ENCODE assay signal across 20 mouse cellular contexts in genomic region chr4:134525806-134526205, GRCm38 (mm10). TPM values are rescaled to one million over a fixed set of nuclear protein-coding genes. Genes with fewer than 3 reads are reported as not detected.
DNase-seq lines count a peak whose midpoint lies in the region; ATAC-seq and TF ChIP-seq lines count a peak whose summit lies in the region.
"Had no signal": no experiment of that assay in that cellular context is flagged by ENCODE, and none has a peak within 500 bp of the region (broad histone marks: within the 10 kb centered on the region; RNA-seq: fewer than 3 reads in every experiment).

No protein-coding gene starts in this region.

- no peak overlapping the region for H3K27ac ChIP-seq in embryonic facial prominence, embryonic 14.5 days (replicated peaks; ENCODE audit: low read depth, low read length)
- H3K27ac ChIP-seq in embryonic facial prominence, embryonic 10.5 days (replicated peaks): no peak overlapping the region
- no peak overlapping the region for H3K27ac ChIP-seq in midbrain, embryonic 13.5 days
- no peak overlapping the region for H3K27ac ChIP-seq in midbrain, embryonic 11.5 days (ENCODE audit: low read depth, low read length)
- 0 out of 2 replicates have a peak overlapping the region, but pooled peaks have one; percentile 16 for H3K27ac ChIP-seq in liver, postnatal 0 days (ENCODE audit: low read depth)
- H3K27ac ChIP-seq: hindbrain, postnatal 0 days; kidney, postnatal 0 days; limb, embryonic 12.5 days; midbrain, embryonic 12.5 days; neural tube, embryonic 12.5 days had no signal

- no peak overlapping the region for H3K9ac ChIP-seq in embryonic facial prominence, embryonic 14.5 days (ENCODE audit: low read depth, low read length)
- H3K9ac ChIP-seq in midbrain, embryonic 13.5 days (replicated peaks): no peak overlapping the region
- no peak overlapping the region for H3K9ac ChIP-seq in midbrain, embryonic 11.5 days (ENCODE audit: low read length)
- no peak overlapping the region for H3K9ac ChIP-seq in liver, postnatal 0 days (replicated peaks)
- H3K9ac ChIP-seq: limb, embryonic 12.5 days; midbrain, embryonic 12.5 days; neural tube, embryonic 12.5 days had no signal

- 67% methylated on average over 5 of the region's 5 CpGs for WGBS in embryonic facial prominence, embryonic 14.5 days
- WGBS in embryonic facial prominence, embryonic 10.5 days: 68% methylated on average over 5 of the region's 5 CpGs
- WGBS in midbrain, embryonic 13.5 days: 57% methylated on average over 5 of the region's 5 CpGs
- 70% methylated on average over 5 of the region's 5 CpGs for WGBS in midbrain, embryonic 11.5 days
- 65% methylated on average over 5 of the region's 5 CpGs for WGBS in liver, postnatal 0 days (ENCODE audit: insufficient replicate concordance)

- no peak for TF ChIP-seq EP300 in liver, postnatal 0 days (IDR thresholded peaks at IDR 0.05; ENCODE audit: low read depth)

- no peak overlapping the region for H3K4me3 ChIP-seq in embryonic facial prominence, embryonic 14.5 days (ENCODE audit: low read depth, low read length)
- no peak overlapping the region for H3K4me3 ChIP-seq in embryonic facial prominence, embryonic 10.5 days
- H3K4me3 ChIP-seq in midbrain, embryonic 13.5 days (replicated peaks): no peak overlapping the region
- no peak overlapping the region for H3K4me3 ChIP-seq in midbrain, embryonic 11.5 days (ENCODE audit: low read depth, low read length)
- no peak overlapping the region for H3K4me3 ChIP-seq in liver, postnatal 0 days (ENCODE audit: low read depth, low read length)
- H3K4me3 ChIP-seq: erythroblast, embryonic 14.5 days; limb, embryonic 12.5 days; midbrain, embryonic 12.5 days; neural tube, embryonic 12.5 days had no signal

- H3K36me3 ChIP-seq in embryonic facial prominence, embryonic 14.5 days (ENCODE audit: control insufficient read depth, insufficient read depth, low read length): peaks cover 69% of the 10 kb centered on the region
- H3K36me3 ChIP-seq in embryonic facial prominence, embryonic 10.5 days (replicated peaks): peaks cover 99% of the 10 kb centered on the region
- H3K36me3 ChIP-seq in midbrain, embryonic 13.5 days: peaks cover 82% of the 10 kb centered on the region
- H3K36me3 ChIP-seq in midbrain, embryonic 11.5 days (ENCODE audit: control insufficient read depth, insufficient read depth, low read length): peaks cover 25% of the 10 kb centered on the region
- H3K36me3 ChIP-seq in liver, postnatal 0 days (replicated peaks; ENCODE audit: insufficient read depth, low read length): peaks cover 71% of the 10 kb centered on the region

- H3K27me3 ChIP-seq in embryonic facial prominence, embryonic 14.5 days (replicated peaks; ENCODE audit: control insufficient read depth, insufficient read depth, low read length): no peaks in the 10 kb centered on the region
- no peaks in the 10 kb centered on the region for H3K27me3 ChIP-seq in embryonic facial prominence, embryonic 10.5 days (replicated peaks; ENCODE audit: low read depth, poor library complexity, severe bottlenecking)
- H3K27me3 ChIP-seq in midbrain, embryonic 13.5 days: no peaks in the 10 kb centered on the region
- H3K27me3 ChIP-seq in midbrain, embryonic 11.5 days (ENCODE audit: control insufficient read depth, insufficient read depth, low read length): no peaks in the 10 kb centered on the region
- H3K27me3 ChIP-seq in liver, postnatal 0 days (ENCODE audit: insufficient read depth, low read length): no peaks in the 10 kb centered on the region
- H3K27me3 ChIP-seq: limb, embryonic 12.5 days; midbrain, embryonic 12.5 days; neural tube, embryonic 12.5 days had no signal

- no peaks in the 10 kb centered on the region for H3K4me1 ChIP-seq in embryonic facial prominence, embryonic 14.5 days (ENCODE audit: control insufficient read depth, insufficient read depth, low read length)
- no peaks in the 10 kb centered on the region; the same call in 1 of the 2 replicates for H3K4me1 ChIP-seq in embryonic facial prominence, embryonic 10.5 days
- no peaks in the 10 kb centered on the region for H3K4me1 ChIP-seq in midbrain, embryonic 13.5 days (replicated peaks)
- H3K4me1 ChIP-seq in midbrain, embryonic 11.5 days (ENCODE audit: control insufficient read depth, insufficient read depth, low read length): no peaks in the 10 kb centered on the region
- no peaks in the 10 kb centered on the region for H3K4me1 ChIP-seq in liver, postnatal 0 days (ENCODE audit: insufficient read depth)
- H3K4me1 ChIP-seq: limb, embryonic 12.5 days; midbrain, embryonic 12.5 days; neural tube, embryonic 12.5 days had no signal

- intact Hi-C loops in left cerebral cortex, postnatal 14 days (cut with DNase I): no loop called here

- H3K4me2 ChIP-seq in embryonic facial prominence, embryonic 14.5 days (ENCODE audit: low read depth, low read length): no peak overlapping the region
- no peak overlapping the region for H3K4me2 ChIP-seq in midbrain, embryonic 13.5 days (replicated peaks)
- H3K4me2 ChIP-seq in midbrain, embryonic 11.5 days: no peak overlapping the region
- no peak overlapping the region for H3K4me2 ChIP-seq in liver, postnatal 0 days (ENCODE audit: low read depth, low read length)
- H3K4me2 ChIP-seq: limb, embryonic 12.5 days; midbrain, embryonic 12.5 days; neural tube, embryonic 12.5 days had no signal

- no peaks in the 10 kb centered on the region for H3K9me3 ChIP-seq in embryonic facial prominence, embryonic 14.5 days (ENCODE audit: control insufficient read depth, low read length)
- no peaks in the 10 kb centered on the region for H3K9me3 ChIP-seq in embryonic facial prominence, embryonic 10.5 days
- no peaks in the 10 kb centered on the region for H3K9me3 ChIP-seq in midbrain, embryonic 13.5 days
- no peaks in the 10 kb centered on the region for H3K9me3 ChIP-seq in midbrain, embryonic 11.5 days (ENCODE audit: control insufficient read depth, low read length)
- H3K9me3 ChIP-seq in liver, postnatal 0 days (ENCODE audit: low read length): no peaks in the 10 kb centered on the region
- H3K9me3 ChIP-seq: limb, embryonic 12.5 days; midbrain, embryonic 12.5 days; neural tube, embryonic 12.5 days had no signal

- no peak for TF ChIP-seq CTCF in liver, postnatal 0 days (IDR thresholded peaks at IDR 0.05; ENCODE audit: low read depth)

- DNase-seq in embryonic facial prominence, embryonic 14.5 days (ENCODE audit: low spot score): peak; percentile 30
- no peak for DNase-seq in embryonic facial prominence, embryonic 10.5 days (ENCODE audit: low spot score)
- no peak for DNase-seq in midbrain, embryonic 11.5 days (ENCODE audit: low spot score, missing footprints)
- no peak for DNase-seq in liver, postnatal 0 days
- no peak for DNase-seq in yolk sac, embryonic 10.5 days (ENCODE audit: low spot score)
- DNase-seq in left cerebral cortex, postnatal 14 days (ENCODE audit: low spot score in 2 of 2): no peak
- DNase-seq: adrenal gland, postnatal 10 days; cerebellum, adult 11 months; cerebellum, adult 9-11 months; kidney, adult 18-20 months had no signal

- ATAC-seq in embryonic facial prominence, embryonic 14.5 days (ENCODE audit: low read depth): peak; percentile 57; the same call in 1 of the 2 replicates
- 0 out of 2 replicates have a peak, but pooled peaks have one; percentile 24 for ATAC-seq in midbrain, embryonic 13.5 days
- ATAC-seq in midbrain, embryonic 11.5 days (ENCODE audit: low FRiP score): no peak
- no peak for ATAC-seq in liver, postnatal 0 days
- ATAC-seq: forebrain, embryonic 14.5 days; hindbrain, postnatal 0 days; lung, postnatal 0 days had no signal

RNA-seq across cellular contexts. Expression of gene Mtfr1l, which starts 9.4 kb away (rescaled TPM):
- polyA plus RNA-seq in embryonic facial prominence, embryonic 14.5 days (2014; fragmentation: Nextera tagmentation; extraction: Ambion mirVana): 126 and 137 TPM in 2 replicates
- polyA plus RNA-seq in embryonic facial prominence, embryonic 10.5 days (2016; fragmentation: Nextera tagmentation; extraction: Ambion mirVana): 107 and 114 TPM in 2 replicates
- polyA plus RNA-seq in midbrain, embryonic 13.5 days (2015; fragmentation: Nextera tagmentation; extraction: Ambion mirVana): 149 and 155 TPM in 2 replicates
- polyA plus RNA-seq in midbrain, embryonic 11.5 days (2014; fragmentation: Nextera tagmentation; extraction: Ambion mirVana): 132 and 140 TPM in 2 replicates
- polyA plus RNA-seq in liver, postnatal 0 days (2015; fragmentation: Nextera tagmentation; extraction: Ambion mirVana): 56.9 and 60.3 TPM in 2 replicates
- total RNA-seq in left cerebral cortex, postnatal 14 days (2021): 10 to 100 TPM; 69.4 to 71.9 TPM

RNA-seq across cellular contexts. Expression of gene Aunip, which starts 15.0 kb away (rescaled TPM):
- 3.9 and 4.4 TPM in 2 replicates for polyA plus RNA-seq in embryonic facial prominence, embryonic 14.5 days (2014; fragmentation: Nextera tagmentation; extraction: Ambion mirVana)
- 28.2 and 28.6 TPM in 2 replicates for polyA plus RNA-seq in embryonic facial prominence, embryonic 10.5 days (2016; fragmentation: Nextera tagmentation; extraction: Ambion mirVana)
- 3.9 and 4.4 TPM in 2 replicates for polyA plus RNA-seq in midbrain, embryonic 13.5 days (2015; fragmentation: Nextera tagmentation; extraction: Ambion mirVana)
- polyA plus RNA-seq in midbrain, embryonic 11.5 days (2014; fragmentation: Nextera tagmentation; extraction: Ambion mirVana): 7.8 and 7.9 TPM in 2 replicates
- 6.9 and 7.1 TPM in 2 replicates for polyA plus RNA-seq in liver, postnatal 0 days (2015; fragmentation: Nextera tagmentation; extraction: Ambion mirVana)
- total RNA-seq in left cerebral cortex, postnatal 14 days (2021): under 1 TPM; 0.53 to 0.55 TPM
- total RNA-seq: gastrocnemius, adult 8-10 months had no signal

RNA-seq across cellular contexts. Expression of gene Selenon, which starts 26.2 kb away (rescaled TPM):
- polyA plus RNA-seq in embryonic facial prominence, embryonic 14.5 days (2014; fragmentation: Nextera tagmentation; extraction: Ambion mirVana): 22.8 and 24.7 TPM in 2 replicates
- polyA plus RNA-seq in embryonic facial prominence, embryonic 10.5 days (2016; fragmentation: Nextera tagmentation; extraction: Ambion mirVana): 9.5 and 9.7 TPM in 2 replicates
- polyA plus RNA-seq in midbrain, embryonic 13.5 days (2015; fragmentation: Nextera tagmentation; extraction: Ambion mirVana): 11.1 and 11.5 TPM in 2 replicates
- polyA plus RNA-seq in midbrain, embryonic 11.5 days (2014; fragmentation: Nextera tagmentation; extraction: Ambion mirVana): 19.1 and 24.6 TPM in 2 replicates
- polyA plus RNA-seq in liver, postnatal 0 days (2015; fragmentation: Nextera tagmentation; extraction: Ambion mirVana): 2.8 TPM in 2 replicates
- total RNA-seq in left cerebral cortex, postnatal 14 days (2021): 10 to 100 TPM; 19.2 to 20.1 TPM

RNA-seq across cellular contexts. Expression of gene Paqr7, which starts 29.3 kb away (rescaled TPM):
- polyA plus RNA-seq in embryonic facial prominence, embryonic 14.5 days (2014; fragmentation: Nextera tagmentation; extraction: Ambion mirVana): 2.0 and 2.3 TPM in 2 replicates
- polyA plus RNA-seq in embryonic facial prominence, embryonic 10.5 days (2016; fragmentation: Nextera tagmentation; extraction: Ambion mirVana): 1.2 and 2.1 TPM in 2 replicates
- 10.8 and 12.8 TPM in 2 replicates for polyA plus RNA-seq in midbrain, embryonic 13.5 days (2015; fragmentation: Nextera tagmentation; extraction: Ambion mirVana)
- polyA plus RNA-seq in midbrain, embryonic 11.5 days (2014; fragmentation: Nextera tagmentation; extraction: Ambion mirVana): 1.3 and 1.4 TPM in 2 replicates
- 12.4 and 17.8 TPM in 2 replicates for polyA plus RNA-seq in liver, postnatal 0 days (2015; fragmentation: Nextera tagmentation; extraction: Ambion mirVana)
- 10 to 100 TPM; 54.6 to 55.8 TPM for total RNA-seq in left cerebral cortex, postnatal 14 days (2021)
- polyA plus RNA-seq: erythroblast, embryonic 14.5 days had no signal

RNA-seq across cellular contexts. Expression of gene Stmn1, which starts 57.7 kb away (rescaled TPM):
- polyA plus RNA-seq in embryonic facial prominence, embryonic 14.5 days (2014; fragmentation: Nextera tagmentation; extraction: Ambion mirVana): 1,154 and 1,326 TPM in 2 replicates
- polyA plus RNA-seq in embryonic facial prominence, embryonic 10.5 days (2016; fragmentation: Nextera tagmentation; extraction: Ambion mirVana): 2,394 and 2,556 TPM in 2 replicates
- polyA plus RNA-seq in midbrain, embryonic 13.5 days (2015; fragmentation: Nextera tagmentation; extraction: Ambion mirVana): 7,568 and 8,132 TPM in 2 replicates
- polyA plus RNA-seq in midbrain, embryonic 11.5 days (2014; fragmentation: Nextera tagmentation; extraction: Ambion mirVana): 4,454 and 4,703 TPM in 2 replicates
- 249 and 258 TPM in 2 replicates for polyA plus RNA-seq in liver, postnatal 0 days (2015; fragmentation: Nextera tagmentation; extraction: Ambion mirVana)
- total RNA-seq in left cerebral cortex, postnatal 14 days (2021): 1,000 to 10,000 TPM; 1,227 to 1,286 TPM

Comparison
In these comparisons a context has a peak if more than half of its experiments do, and no peak if none do; other contexts are left out.
1. ATAC-seq: peak in embryonic facial prominence, embryonic 14.5 days (single experiment) and midbrain, embryonic 13.5 days (single experiment); none in midbrain, embryonic 11.5 days (single experiment) and liver, postnatal 0 days (single experiment).